Mouse (Mus musculus) midbrain, embryonic 11.5 days (tissue): ENCODE results near the gene Rgs12. TPM values are rescaled to one million over a fixed set of nuclear protein-coding genes. Genes with fewer than 3 reads are reported as not detected.

ENCODE experiments used
- ATAC-seq: fragments of 200-750 bp; cut with Nextera tagmentation; 2 replicates; pipeline ENCODE4 v1.8.0; 2017; ENCODE audit warnings: moderate TSS enrichment, moderate library complexity; ENCODE audit not compliant: low FRiP score
- DNase-seq: peaks from one replicate; pipeline ENCODE4 v3.0.0; 2015; ENCODE audit warnings: low spot score; ENCODE audit errors: missing footprints
- H3K27ac ChIP-seq: fragments of 300-500 bp; sonication (generic); 2 replicates; pipeline ENCODE4 v1.5.1; 2014; ENCODE audit warnings: low read depth, low read length
- H3K27me3 ChIP-seq: fragments of 300-500 bp; sonication (generic); 2 replicates; pipeline ENCODE4 v1.6.1; 2014; ENCODE audit warnings: mild to moderate bottlenecking, low read length, moderate library complexity, mixed read lengths; ENCODE audit not compliant: control insufficient read depth, insufficient read depth
- H3K36me3 ChIP-seq: fragments of 300-500 bp; sonication (generic); 2 replicates; pipeline ENCODE4 v1.6.1; 2014; ENCODE audit warnings: mild to moderate bottlenecking, low read length, moderate library complexity, mixed read lengths; ENCODE audit not compliant: control insufficient read depth, insufficient read depth
- H3K4me1 ChIP-seq: fragments of 300-500 bp; sonication (generic); 2 replicates; pipeline ENCODE4 v1.6.1; 2014; ENCODE audit warnings: low read length; ENCODE audit not compliant: control insufficient read depth, insufficient read depth
- H3K4me2 ChIP-seq: fragments of 300-500 bp; sonication (generic); 2 replicates; pipeline ENCODE4 v1.6.1; 2014; ENCODE audit warnings: mild to moderate bottlenecking, moderate library complexity
- H3K4me3 ChIP-seq: fragments of 300-500 bp; sonication (generic); 2 replicates; pipeline ENCODE4 v1.5.1; 2014; ENCODE audit warnings: low read depth, low read length
- H3K9ac ChIP-seq: fragments of 300-500 bp; sonication (generic); 2 replicates; pipeline ENCODE4 v1.6.1; 2014; ENCODE audit warnings: low read length
- H3K9me3 ChIP-seq: fragments of 300-500 bp; sonication (generic); 2 replicates; pipeline ENCODE4 v1.6.1; 2016; ENCODE audit warnings: low read length; ENCODE audit not compliant: control insufficient read depth
- WGBS: fragments of 180-500 bp; shearing (Covaris S2); extraction: QIAGEN DNeasy Blood & Tissue Kit; methylation state at CpG from one replicate; pipeline ENCODE4 v1.1.7; 2014; 5-methylcytosine and 5-hydroxymethylcytosine counted together
- polyA plus RNA-seq: library from polyadenylated mRNA; unstranded; fragments of >200 nt; fragmentation: Nextera tagmentation; extraction: Ambion mirVana; gene quantifications from 2 replicates; pipeline ENCODE4 v1.2.1, GENCODE M21; 2014

The Rgs12 gene
- polyA plus RNA-seq, 1 experiment from 2014 or later, result 49.0 TPM

GRCm38 (mm10) chr5:34988690-34989089 is 39.4 kb downstream of the Rgs12 start:
- H3K4me1 ChIP-seq, result no peaks in the 10 kb centered on the region
- peaks cover 3% of the 10 kb centered on the region; the same call in 1 of the 2 replicates for H3K36me3 ChIP-seq
- WGBS, result 90% methylated on average over 5 of the region's 5 CpGs
- no peak for DNase-seq
- H3K27me3 ChIP-seq, result no peaks in the 10 kb centered on the region
- H3K9ac ChIP-seq, result no peak overlapping the region
- no peak for ATAC-seq
- H3K4me3 ChIP-seq, result no peak overlapping the region
- peak overlapping the region; percentile 35; the same call in 1 of the 2 replicates for H3K27ac ChIP-seq
- no peak overlapping the region for H3K4me2 ChIP-seq
- H3K9me3 ChIP-seq, result no peaks in the 10 kb centered on the region

- H3K4me3 ChIP-seq, result no peak overlapping the region
- no peak overlapping the region for H3K27ac ChIP-seq
- H3K27me3 ChIP-seq, result no peaks in the 10 kb centered on the region
- no peak overlapping the region for H3K4me2 ChIP-seq
- H3K9me3 ChIP-seq, result no peaks in the 10 kb centered on the region
- WGBS, result 87% methylated on average over 12 of the region's 12 CpGs
- no peaks in the 10 kb centered on the region for H3K4me1 ChIP-seq
- H3K36me3 ChIP-seq, result no peaks in the 10 kb centered on the region
- no peak overlapping the region for H3K9ac ChIP-seq
- ATAC-seq (no peak), DNase-seq (no peak)
Observed at GRCm38 (mm10) chr5:34989321-34989772, 40.1 kb downstream of the Rgs12 start.

- 50% methylated on average over 3 of the region's 3 CpGs for WGBS
- Histone ChIP-seq H3K27me3 (no peaks in the 10 kb centered on the region), H3K9ac (no peak overlapping the region), H3K36me3 (0 out of 2 replicates have a peak, but pooled peaks cover 2% of the 10 kb centered on the region), H3K9me3 (no peaks in the 10 kb centered on the region), H3K27ac (no peak overlapping the region), H3K4me1 (0 out of 2 replicates have a peak, but pooled peaks cover 2% of the 10 kb centered on the region), H3K4me3 (no peak overlapping the region), H3K4me2 (no peak overlapping the region)
- ATAC-seq (no peak), DNase-seq (no peak)
Observed at GRCm38 (mm10) chr5:34998754-34999153, 49.5 kb downstream of the Rgs12 start.

- WGBS, result 81% methylated on average over 6 of the region's 6 CpGs
- 0 out of 2 replicates have a peak, but pooled peaks cover 2% of the 10 kb centered on the region for H3K36me3 ChIP-seq
- no peak for ATAC-seq
Observed at GRCm38 (mm10) chr5:34999281-34999680, 50.0 kb downstream of the Rgs12 start.

GRCm38 (mm10) chr5:35000323-35000722 is 51.1 kb downstream of the Rgs12 start:
- 0 out of 2 replicates have a peak, but pooled peaks cover 2% of the 10 kb centered on the region for H3K36me3 ChIP-seq
- H3K9ac ChIP-seq, result no peak overlapping the region
- no peak overlapping the region for H3K4me3 ChIP-seq
- H3K27ac ChIP-seq, result no peak overlapping the region
- H3K9me3 ChIP-seq, result no peaks in the 10 kb centered on the region
- no peak overlapping the region for H3K4me2 ChIP-seq
- no peak for DNase-seq
- H3K27me3 ChIP-seq, result no peaks in the 10 kb centered on the region
- no peak for ATAC-seq
- 0 out of 2 replicates have a peak, but pooled peaks cover 2% of the 10 kb centered on the region for H3K4me1 ChIP-seq

More at GRCm38 (mm10) chr5:34999281-34999680, 50.0 kb downstream of the Rgs12 start:
- H3K27ac ChIP-seq, result no peak overlapping the region
- H3K4me2 ChIP-seq, result no peak overlapping the region
- H3K9me3 ChIP-seq, result no peaks in the 10 kb centered on the region
- DNase-seq, result no peak
- H3K9ac ChIP-seq, result no peak overlapping the region
- H3K4me3 ChIP-seq, result no peak overlapping the region
- H3K4me1 ChIP-seq, result 0 out of 2 replicates have a peak, but pooled peaks cover 2% of the 10 kb centered on the region
- H3K27me3 ChIP-seq, result no peaks in the 10 kb centered on the region

- Histone ChIP-seq H3K27me3 (no peaks in the 10 kb centered on the region), H3K4me2 (no peak overlapping the region), H3K27ac (no peak overlapping the region), H3K4me3 (no peak overlapping the region), H3K36me3 (0 out of 2 replicates have a peak, but pooled peaks cover 7% of the 10 kb centered on the region), H3K9ac (no peak overlapping the region), H3K9me3 (no peaks in the 10 kb centered on the region), H3K4me1 (0 out of 2 replicates have a peak, but pooled peaks cover 2% of the 10 kb centered on the region)
- 81% methylated on average over 3 of the region's 3 CpGs for WGBS
- DNase-seq (no peak), ATAC-seq (no peak)
Observed at GRCm38 (mm10) chr5:35001144-35001543, 51.9 kb downstream of the Rgs12 start.

GRCm38 (mm10) chr5:35003611-35004162 is 54.4 kb downstream of the Rgs12 start:
- H3K4me2 ChIP-seq, result no peak overlapping the region
- H3K9me3 ChIP-seq, result no peaks in the 10 kb centered on the region
- no peak overlapping the region for H3K27ac ChIP-seq
- no peak overlapping the region for H3K9ac ChIP-seq
- H3K4me1 ChIP-seq, result 0 out of 2 replicates have a peak, but pooled peaks cover 2% of the 10 kb centered on the region
- ATAC-seq, result no peak
- 0 out of 2 replicates have a peak, but pooled peaks cover 7% of the 10 kb centered on the region for H3K36me3 ChIP-seq
- no peak overlapping the region for H3K4me3 ChIP-seq
- no peak for DNase-seq
- no peaks in the 10 kb centered on the region for H3K27me3 ChIP-seq
- 89% methylated on average over 7 of the region's 7 CpGs for WGBS

GRCm38 (mm10) chr5:35004769-35005168 is 55.5 kb downstream of the Rgs12 start:
- Histone ChIP-seq H3K4me3 (no peak overlapping the region), H3K36me3 (0 out of 2 replicates have a peak, but pooled peaks cover 7% of the 10 kb centered on the region), H3K4me2 (no peak overlapping the region), H3K9ac (no peak overlapping the region), H3K9me3 (no peaks in the 10 kb centered on the region), H3K27me3 (no peaks in the 10 kb centered on the region), H3K4me1 (0 out of 2 replicates have a peak, but pooled peaks cover 2% of the 10 kb centered on the region), H3K27ac (no peak overlapping the region)
- ATAC-seq, result no peak
- DNase-seq, result no peak
- WGBS, result 98% methylated on average over 2 of the region's 2 CpGs

- H3K4me2 ChIP-seq, result no peak overlapping the region
- no peak overlapping the region for H3K27ac ChIP-seq
- no peak overlapping the region for H3K9ac ChIP-seq
- 0 out of 2 replicates have a peak, but pooled peaks cover 2% of the 10 kb centered on the region for H3K4me1 ChIP-seq
- no peaks in the 10 kb centered on the region for H3K9me3 ChIP-seq
- H3K27me3 ChIP-seq, result no peaks in the 10 kb centered on the region
- 92% methylated on average over 3 of the region's 3 CpGs for WGBS
- no peak overlapping the region for H3K4me3 ChIP-seq
- no peak for DNase-seq
- ATAC-seq, result no peak
- H3K36me3 ChIP-seq, result 0 out of 2 replicates have a peak, but pooled peaks cover 7% of the 10 kb centered on the region
Observed at GRCm38 (mm10) chr5:35005659-35006058, 56.4 kb downstream of the Rgs12 start.
